Mouse (Mus musculus): ENCODE data around the gene Fads3. TPM values are rescaled to one million over a fixed set of nuclear protein-coding genes. Genes with fewer than 3 reads are reported as not detected.

Gene Fads3
- polyA plus RNA-seq (2015; fragmentation: Illumina TruSeq; extraction: RNeasy Lipid Tissue Mini Kit (QIAGEN cat#74804); ENCODE audit: insufficient read depth, low replicate concordance): 6.7 TPM

DNA sequence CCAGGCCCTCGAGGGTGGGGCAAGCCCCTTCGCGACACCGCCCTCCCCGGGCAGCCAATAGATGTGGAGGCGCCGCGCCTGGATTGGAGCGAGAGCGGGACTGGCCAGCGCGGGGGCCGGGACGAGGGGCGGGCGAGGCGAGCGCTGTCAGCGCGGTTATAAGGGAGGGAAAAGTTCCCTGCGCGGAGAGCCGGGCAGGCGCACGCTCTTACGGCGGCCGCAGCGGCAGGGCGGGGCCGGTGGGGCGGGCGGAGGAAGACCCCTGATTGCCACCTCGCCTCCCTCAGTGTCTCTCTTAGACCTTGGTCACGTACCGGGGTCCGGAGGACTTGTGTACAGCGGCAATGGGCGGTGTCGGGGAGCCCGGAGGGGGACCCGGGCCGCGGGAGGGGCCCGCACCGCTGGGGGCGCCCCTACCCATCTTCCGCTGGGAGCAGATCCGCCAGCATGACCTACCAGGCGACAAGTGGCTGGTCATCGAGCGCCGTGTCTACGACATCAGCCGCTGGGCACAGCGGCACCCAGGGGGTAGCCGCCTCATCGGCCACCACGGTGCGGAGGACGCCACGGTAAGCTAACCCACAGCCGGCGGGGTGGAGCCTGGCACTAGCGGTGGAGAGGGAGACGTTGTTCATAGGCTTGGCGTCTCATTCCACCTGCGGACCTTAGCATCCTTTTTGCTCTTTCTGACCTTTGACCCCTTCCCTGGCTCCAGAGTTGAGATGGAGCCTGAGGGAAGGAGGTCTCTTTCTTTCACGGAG lies at the start of gene Fads3:
Fads3 (plus strand) TSS at position 182 of the 761 bp plus-strand sequence.

DNA sequence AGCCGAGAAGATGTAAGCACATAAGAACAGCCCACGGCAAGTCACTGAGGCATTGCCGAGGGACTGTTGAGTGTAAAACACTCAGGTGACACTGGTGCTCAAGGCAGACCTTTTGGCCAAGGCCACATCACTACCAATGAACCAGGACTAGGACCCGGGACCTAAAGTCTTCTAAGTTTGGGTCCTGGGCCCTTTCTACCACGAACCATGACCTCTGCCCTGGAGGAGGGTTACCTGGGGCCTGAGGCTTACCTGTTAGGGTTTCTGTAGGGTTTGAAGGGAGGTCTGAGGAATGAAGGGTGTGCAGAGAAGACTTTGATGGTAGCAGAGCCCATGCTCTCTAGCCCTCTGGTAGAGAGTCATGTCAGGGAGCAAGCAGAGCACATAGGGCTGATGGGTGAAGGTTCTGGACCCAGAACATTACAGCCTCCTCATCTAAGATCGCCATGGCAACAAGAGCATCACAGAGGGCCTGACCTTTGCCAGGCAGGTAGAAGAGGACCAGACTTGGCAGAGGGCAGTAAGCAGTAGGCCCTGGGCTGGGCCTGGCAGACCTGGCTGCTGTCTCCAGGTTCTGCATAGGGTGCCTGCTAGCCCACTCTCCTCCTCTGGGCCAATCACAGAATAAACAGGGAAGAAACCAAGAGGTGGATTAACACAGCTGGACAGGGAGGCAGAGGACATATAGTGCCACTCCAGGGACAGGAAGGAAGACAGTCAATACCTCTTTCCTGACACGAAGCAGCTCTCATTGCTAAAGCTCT lies 40.0 kb upstream of the Fads3 start, which contains the start of the genes Best1 and Rab3il1:
Best1 (minus strand) TSS at position 428 of the 764 bp plus-strand sequence.
Rab3il1 (plus strand) TSS at position 464 of the 764 bp plus-strand sequence.

DNA sequence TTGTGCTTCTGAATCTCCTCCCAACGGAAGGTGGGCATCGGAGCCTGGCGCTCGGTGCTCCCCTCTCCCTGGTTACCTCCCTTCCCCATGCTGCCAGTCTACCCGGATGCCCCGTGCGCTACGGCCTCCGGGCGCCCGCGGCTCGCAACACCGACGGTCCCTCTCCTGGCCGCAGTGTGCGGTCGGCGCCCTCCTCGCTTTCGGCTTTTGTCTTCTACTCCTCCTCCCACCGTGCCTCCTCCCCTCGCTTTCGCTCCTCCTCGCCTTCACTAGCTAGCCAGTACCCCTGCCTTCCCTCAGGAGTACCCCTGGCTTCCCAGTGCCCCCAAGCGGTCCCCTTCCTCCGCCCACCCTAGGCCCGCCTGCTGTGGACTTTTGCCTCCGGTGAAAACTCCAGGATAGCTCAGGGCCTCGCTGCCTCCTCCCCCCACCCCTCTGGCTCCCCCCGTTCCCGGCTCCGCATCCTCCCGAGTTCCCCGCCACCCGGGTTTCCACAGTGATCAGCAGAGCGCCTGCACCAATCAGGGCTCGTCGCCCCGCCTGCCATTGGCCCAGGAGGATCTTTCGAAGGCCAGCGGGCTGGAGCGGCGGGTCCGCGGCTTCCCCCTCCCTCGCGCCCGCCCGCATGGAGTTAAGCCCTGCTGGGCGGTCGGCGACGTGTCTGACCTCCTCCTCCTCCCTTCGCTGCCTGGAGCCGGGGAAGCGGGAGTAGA lies 60.1 kb downstream of the Fads3 start, which contains the start of gene Fads2:
Fads2 (minus strand) TSS at position 406 of the 713 bp plus-strand sequence.

Other genes with a start within 250 kb of the Fads3 start
- not detected for gene Scgb2a2, start 194.0 kb upstream of the Fads3 start, polyA plus RNA-seq (2015; fragmentation: Illumina TruSeq; extraction: RNeasy Lipid Tissue Mini Kit (QIAGEN cat#74804); ENCODE audit: insufficient read depth, low replicate concordance)
- 43.2 TPM for gene Incenp, start 142.0 kb upstream of the Fads3 start, polyA plus RNA-seq (2015; fragmentation: Illumina TruSeq; extraction: RNeasy Lipid Tissue Mini Kit (QIAGEN cat#74804); ENCODE audit: insufficient read depth, low replicate concordance)
- gene Fth1, start 61.0 kb upstream of the Fads3 start, polyA plus RNA-seq (2015; fragmentation: Illumina TruSeq; extraction: RNeasy Lipid Tissue Mini Kit (QIAGEN cat#74804); ENCODE audit: insufficient read depth, low replicate concordance): 3,084 TPM
- gene Best1, start 39.9 kb upstream of the Fads3 start, polyA plus RNA-seq (2015; fragmentation: Illumina TruSeq; extraction: RNeasy Lipid Tissue Mini Kit (QIAGEN cat#74804); ENCODE audit: insufficient read depth, low replicate concordance): 0.22 TPM
- 16.4 TPM for gene Rab3il1, start 39.9 kb upstream of the Fads3 start, polyA plus RNA-seq (2015; fragmentation: Illumina TruSeq; extraction: RNeasy Lipid Tissue Mini Kit (QIAGEN cat#74804); ENCODE audit: insufficient read depth, low replicate concordance)
- gene Fads2, start 60.2 kb downstream of the Fads3 start, polyA plus RNA-seq (2015; fragmentation: Illumina TruSeq; extraction: RNeasy Lipid Tissue Mini Kit (QIAGEN cat#74804); ENCODE audit: insufficient read depth, low replicate concordance): 7.3 TPM
- 22.3 TPM for gene Fads1, start 141.3 kb downstream of the Fads3 start, polyA plus RNA-seq (2015; fragmentation: Illumina TruSeq; extraction: RNeasy Lipid Tissue Mini Kit (QIAGEN cat#74804); ENCODE audit: insufficient read depth, low replicate concordance)
- gene Tmem258, start 162.4 kb downstream of the Fads3 start, polyA plus RNA-seq (2015; fragmentation: Illumina TruSeq; extraction: RNeasy Lipid Tissue Mini Kit (QIAGEN cat#74804); ENCODE audit: insufficient read depth, low replicate concordance): 128 TPM
- gene Fen1, start 162.6 kb downstream of the Fads3 start, polyA plus RNA-seq (2015; fragmentation: Illumina TruSeq; extraction: RNeasy Lipid Tissue Mini Kit (QIAGEN cat#74804); ENCODE audit: insufficient read depth, low replicate concordance): 20.8 TPM
- 0.57 TPM for gene Myrf, start 199.2 kb downstream of the Fads3 start, polyA plus RNA-seq (2015; fragmentation: Illumina TruSeq; extraction: RNeasy Lipid Tissue Mini Kit (QIAGEN cat#74804); ENCODE audit: insufficient read depth, low replicate concordance)